Mouse (Mus musculus): ENCODE data around the gene Zfp956.

DNA sequence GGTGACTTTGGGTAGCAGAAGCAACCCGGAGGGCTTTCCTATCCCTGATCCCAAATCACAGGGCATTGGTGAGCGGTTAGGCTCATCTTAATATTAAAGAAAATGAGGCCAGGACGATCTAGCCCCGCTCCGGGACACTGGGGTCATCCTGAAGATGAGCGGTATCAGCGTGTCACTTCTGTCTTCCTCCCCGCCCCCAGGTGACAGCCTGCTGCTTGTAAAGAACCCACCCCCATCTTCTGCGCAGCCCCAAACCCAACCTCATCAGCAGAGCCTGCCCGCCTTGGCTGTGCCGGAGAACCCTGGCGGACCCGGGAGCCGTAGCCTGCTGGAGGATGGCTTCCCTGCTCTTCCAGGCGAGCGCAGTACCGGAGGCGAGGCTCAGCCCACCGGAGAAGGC is 48.8 kb upstream of the Zfp956 start:
- TF ChIP-seq POLR2A (IDR thresholded peaks at IDR 0.05; ENCODE audit: low read depth, low read length) (no peak), CTCF (IDR thresholded peaks at IDR 0.05; ENCODE audit: extremely low read depth, insufficient read depth, insufficient read length, insufficient replicate concordance) (no peak)
